Mouse (Mus musculus) erythroblast, embryonic 14.5 days (primary cell): Measurements from ENCODE around the gene Tlr5.

ENCODE experiments used
- GATA1 ChIP-seq: IDR thresholded peaks from 2 replicates; pipeline ENCODE4 v1.6.1; 2012; ENCODE audit warnings: low read length, inconsistent platforms, mixed read lengths
- TAL1 ChIP-seq: IDR thresholded peaks from 3 replicates; pipeline ENCODE4 v1.6.1; 2012; ENCODE audit warnings: low read length, inconsistent platforms, mixed read lengths

DNA sequence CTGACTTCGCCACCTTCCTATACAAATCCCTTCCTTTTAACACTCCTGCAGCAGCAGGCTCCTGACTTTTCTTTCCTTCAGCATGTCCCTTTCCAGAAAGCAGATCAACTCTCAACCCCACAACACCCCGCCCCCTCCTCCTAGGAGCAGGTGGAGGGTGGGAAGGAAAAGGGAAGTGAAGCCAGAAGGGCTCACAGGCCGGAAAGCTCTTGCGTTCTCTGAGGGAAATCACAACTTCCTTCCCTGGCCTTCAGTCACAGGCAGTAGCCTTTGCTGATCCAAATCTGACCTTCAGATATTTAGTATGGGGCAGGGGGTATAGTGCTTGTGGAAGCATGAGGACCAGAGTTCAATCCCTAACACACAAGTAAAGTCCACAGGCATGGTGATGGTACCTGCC lies 921 bp upstream of the Tlr5 start:
- no peak for TF ChIP-seq GATA1
- TF ChIP-seq TAL1: no peak
